Mouse (Mus musculus) embryonic facial prominence, embryonic 13.5 days (tissue): ENCODE results near the gene Fam111a. TPM values are rescaled to one million over a fixed set of nuclear protein-coding genes. Genes with fewer than 3 reads are reported as not detected.

Source experiments
- ATAC-seq: fragments of 200-750 bp; cut with Nextera tagmentation; 2 replicates; pipeline ENCODE4 v1.8.0; 2017; ENCODE audit warnings: low read depth; ENCODE audit not compliant: insufficient number of reproducible peaks, insufficient read depth, low FRiP score, low TSS enrichment
- H3K27ac ChIP-seq: fragments of 300-500 bp; sonication (generic); 2 replicates; pipeline ENCODE4 v1.5.1; 2015; ENCODE audit warnings: moderate library complexity, mild to moderate bottlenecking, inconsistent platforms
- H3K27me3 ChIP-seq: fragments of 300-500 bp; sonication (generic); 2 replicates; pipeline ENCODE4 v1.6.1; 2015; ENCODE audit warnings: mild to moderate bottlenecking, inconsistent platforms
- H3K36me3 ChIP-seq: fragments of 300-500 bp; sonication (generic); 2 replicates; pipeline ENCODE4 v1.6.1; 2015; ENCODE audit warnings: mild to moderate bottlenecking, inconsistent platforms
- H3K4me1 ChIP-seq: fragments of 300-500 bp; sonication (generic); 2 replicates; pipeline ENCODE4 v1.6.1; 2015; ENCODE audit warnings: inconsistent platforms
- H3K4me2 ChIP-seq: fragments of 300-500 bp; sonication (generic); 2 replicates; pipeline ENCODE4 v1.6.1; 2015; ENCODE audit warnings: moderate library complexity, mild to moderate bottlenecking, inconsistent platforms
- H3K4me3 ChIP-seq: fragments of 300-500 bp; sonication (generic); 2 replicates; pipeline ENCODE4 v1.5.1; 2015; ENCODE audit warnings: mild to moderate bottlenecking, inconsistent platforms
- H3K9ac ChIP-seq: fragments of 300-500 bp; sonication (generic); 2 replicates; pipeline ENCODE4 v1.6.1; 2015; ENCODE audit warnings: mild to moderate bottlenecking, inconsistent platforms
- H3K9me3 ChIP-seq: fragments of 300-500 bp; sonication (generic); 2 replicates; pipeline ENCODE4 v1.6.1; 2016; ENCODE audit warnings: inconsistent platforms
- WGBS: fragments of 180-500 bp; shearing (Covaris S2); methylation state at CpG from one replicate; pipeline ENCODE4 v1.1.7; 2015; ENCODE audit warnings: mixed read lengths; 5-methylcytosine and 5-hydroxymethylcytosine counted together
- polyA plus RNA-seq: library from polyadenylated mRNA; unstranded; fragments of >200 nt; fragmentation: Nextera tagmentation; extraction: Ambion mirVana; gene quantifications from 2 replicates; pipeline ENCODE4 v1.2.1, GENCODE M21; 2015

Gene Fam111a
- polyA plus RNA-seq, 1 experiment from 2014 or later: 20.3 TPM

- H3K4me3 ChIP-seq: no peak overlapping the region
- H3K36me3 ChIP-seq: no peaks in the 10 kb centered on the region
- H3K27ac ChIP-seq: no peak overlapping the region
- no peaks in the 10 kb centered on the region for H3K9me3 ChIP-seq
- H3K27me3 ChIP-seq: no peaks in the 10 kb centered on the region
- no peak overlapping the region for H3K9ac ChIP-seq
- 65% methylated on average over 3 of the region's 3 CpGs for WGBS
- no peak for ATAC-seq
- no peaks in the 10 kb centered on the region for H3K4me1 ChIP-seq
- H3K4me2 ChIP-seq: no peak overlapping the region
Observed at GRCm38 (mm10) chr19:12636863-12637262, 91.3 kb downstream of the Fam111a start.

GRCm38 (mm10) chr19:12638049-12638448 lies 92.5 kb downstream of the Fam111a start:
- no peak overlapping the region for H3K9ac ChIP-seq
- H3K4me2 ChIP-seq: no peak overlapping the region
- 93% methylated on average over 1 of the region's 1 CpGs for WGBS
- H3K4me1 ChIP-seq: no peaks in the 10 kb centered on the region
- H3K27ac ChIP-seq: no peak overlapping the region
- H3K27me3 ChIP-seq: no peaks in the 10 kb centered on the region
- H3K36me3 ChIP-seq: no peaks in the 10 kb centered on the region
- no peak for ATAC-seq
- no peaks in the 10 kb centered on the region for H3K9me3 ChIP-seq
- H3K4me3 ChIP-seq: no peak overlapping the region

Other genes starting within 250 kb of the Fam111a start
- gene Olfr1436, start 246.6 kb upstream of the Fam111a start, polyA plus RNA-seq: not detected in 2 replicates
- 0.07 TPM in 1 of 2 replicates, not detected in the other for gene Olfr1437, start 220.6 kb upstream of the Fam111a start, polyA plus RNA-seq
- not detected in 2 replicates for gene Olfr1438-ps1, start 209.8 kb upstream of the Fam111a start, polyA plus RNA-seq
- 0.19 TPM in 1 of 2 replicates, not detected in the other for gene Olfr1440, start 158.5 kb upstream of the Fam111a start, polyA plus RNA-seq
- gene Olfr1441, start 128.3 kb upstream of the Fam111a start, polyA plus RNA-seq: not detected in 2 replicates
- gene Pfpl, start 117.8 kb upstream of the Fam111a start, polyA plus RNA-seq: not detected in 2 replicates
- 0.36 and 0.41 TPM in 2 replicates for gene Mpeg1, start 85.0 kb upstream of the Fam111a start, polyA plus RNA-seq
- 6.0 and 6.7 TPM in 2 replicates for gene Dtx4, start 44.3 kb upstream of the Fam111a start, polyA plus RNA-seq
- gene Gm4952, start 54.2 kb downstream of the Fam111a start, polyA plus RNA-seq: 0.19 and 0.25 TPM in 2 replicates
- not detected in 2 replicates for gene Glyat, start 87.6 kb downstream of the Fam111a start, polyA plus RNA-seq
- gene Olfr1442, start 124.7 kb downstream of the Fam111a start, polyA plus RNA-seq: not detected in 2 replicates
- gene Olfr1443, start 132.4 kb downstream of the Fam111a start, polyA plus RNA-seq: not detected in 2 replicates
- not detected in 2 replicates for gene Keg1, start 150.0 kb downstream of the Fam111a start, polyA plus RNA-seq
- gene Cntf, start 219.9 kb downstream of the Fam111a start, polyA plus RNA-seq: 1.4 and 1.9 TPM in 2 replicates